Mouse (Mus musculus) stomach, postnatal 0 days (tissue): ENCODE results near the gene Sesn2. TPM values are rescaled to one million over a fixed set of nuclear protein-coding genes. Genes with fewer than 3 reads are reported as not detected.

Source experiments
- ATAC-seq: fragments of 200-750 bp; cut with Nextera tagmentation; 2 replicates; pipeline ENCODE4 v1.8.0; 2017; ENCODE audit not compliant: low FRiP score, low TSS enrichment
- DNase-seq: peaks from one replicate; pipeline ENCODE4 v3.0.0-alpha.2; 2016; ENCODE audit warnings: low spot score
- H3K27ac ChIP-seq: fragments of 300-500 bp; sonication (generic); replicated peaks from 2 replicates; pipeline ENCODE4 v1.5.1; 2014; ENCODE audit warnings: mild to moderate bottlenecking, control low read depth
- H3K27me3 ChIP-seq: fragments of 300-500 bp; sonication (generic); 2 replicates; pipeline ENCODE4 v1.6.1; 2014; ENCODE audit warnings: low read length; ENCODE audit not compliant: control insufficient read depth, insufficient read depth
- H3K36me3 ChIP-seq: fragments of 300-500 bp; sonication (generic); 2 replicates; pipeline ENCODE4 v1.6.1; 2014; ENCODE audit warnings: low read length, mixed read lengths; ENCODE audit not compliant: control insufficient read depth, insufficient read depth
- H3K4me1 ChIP-seq: fragments of 300-500 bp; sonication (generic); replicated peaks from 2 replicates; pipeline ENCODE4 v1.6.1; 2014; ENCODE audit warnings: antibody characterized with exemption; ENCODE audit not compliant: control insufficient read depth, insufficient read depth
- H3K4me2 ChIP-seq: fragments of 300-500 bp; sonication (generic); replicated peaks from 2 replicates; pipeline ENCODE4 v1.6.1; 2014; ENCODE audit warnings: low read depth, mild to moderate bottlenecking, control low read depth, moderate library complexity
- H3K4me3 ChIP-seq: fragments of 300-500 bp; sonication (generic); 2 replicates; pipeline ENCODE4 v1.5.1; 2014; ENCODE audit warnings: low read depth, low read length, control low read depth
- H3K9ac ChIP-seq: fragments of 300-500 bp; sonication (generic); 2 replicates; pipeline ENCODE4 v1.6.1; 2014; ENCODE audit warnings: mild to moderate bottlenecking, low read length, control low read depth, mixed read lengths
- H3K9me3 ChIP-seq: fragments of 300-500 bp; sonication (generic); 2 replicates; pipeline ENCODE4 v1.6.1; 2016; ENCODE audit warnings: low read length; ENCODE audit not compliant: control insufficient read depth
- CTCF ChIP-seq: IDR thresholded peaks from 2 replicates; pipeline ENCODE4 v1.5.1; 2016; ENCODE audit warnings: antibody characterized with exemption, low read depth, mild to moderate bottlenecking, moderate library complexity
- EP300 ChIP-seq: optimal IDR thresholded peaks from 2 replicates; pipeline ENCODE3; 2016; ENCODE audit warnings: antibody characterized with exemption
- WGBS: fragments of 180-500 bp; shearing (Covaris S2); extraction: QIAGEN DNeasy Blood & Tissue Kit; methylation state at CpG from one replicate; pipeline ENCODE4 v1.1.7; 2014; 5-methylcytosine and 5-hydroxymethylcytosine counted together
- polyA plus RNA-seq: library from polyadenylated mRNA; unstranded; fragments of >200 nt; fragmentation: Nextera tagmentation; extraction: Ambion mirVana; gene quantifications from 2 replicates; pipeline ENCODE4 v1.2.1, GENCODE M21; 2015

The Sesn2 gene
- polyA plus RNA-seq, 1 experiment from 2014 or later = 8.2 TPM

DNA sequence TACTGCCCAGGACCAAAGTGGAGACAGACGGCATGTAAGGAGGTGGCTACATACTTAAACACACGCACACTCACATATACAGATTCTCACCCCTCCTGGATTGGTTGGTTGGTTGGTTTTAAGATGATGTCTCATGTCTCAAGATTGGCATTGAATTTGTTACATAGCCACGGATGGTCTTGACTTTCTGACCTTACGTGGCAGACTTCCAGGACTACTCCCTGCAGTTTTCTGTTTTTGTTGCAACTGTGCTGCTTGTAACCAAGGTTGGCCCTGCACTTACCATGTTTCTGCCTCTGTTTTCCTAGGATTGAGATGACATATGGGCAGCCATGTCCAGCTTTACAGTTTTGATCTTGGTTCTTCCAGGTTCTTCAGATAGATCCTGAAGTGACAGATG, 31.1 kb upstream of the Sesn2 start:
- Histone ChIP-seq H3K36me3 (peaks cover 13% of the 10 kb centered on the region), H3K9ac (no peak overlapping the region), H3K27me3 (no peaks in the 10 kb centered on the region), H3K9me3 (no peaks in the 10 kb centered on the region), H3K4me2 (no peak overlapping the region), H3K27ac (no peak overlapping the region), H3K4me1 (peaks cover 5% of the 10 kb centered on the region), H3K4me3 (no peak overlapping the region)
- WGBS = 80% methylated on average over 4 of the region's 4 CpGs
- no peak for DNase-seq
- no peak for ATAC-seq
- TF ChIP-seq EP300 (no peak), CTCF (no peak)

DNA sequence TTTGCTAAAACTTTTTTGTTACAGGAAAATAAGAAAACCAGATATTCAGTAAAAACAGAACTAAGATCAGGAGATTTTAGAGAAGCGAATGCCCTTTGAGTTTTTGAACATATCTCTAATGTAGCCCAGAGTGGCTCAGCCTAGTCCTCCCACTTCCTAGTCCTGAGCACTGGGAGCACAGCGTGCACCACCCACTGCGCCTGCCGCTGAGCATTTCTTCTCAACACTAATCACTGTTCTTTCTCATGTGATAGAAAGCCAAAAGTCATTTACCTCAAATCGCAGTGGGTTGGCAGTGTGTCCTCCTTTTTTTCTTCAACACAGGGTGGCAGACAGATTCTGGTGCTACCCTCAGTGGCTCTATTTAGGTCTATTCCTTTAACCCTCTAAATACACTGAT, 29.2 kb upstream of the Sesn2 start:
- H3K27ac ChIP-seq = no peak overlapping the region
- no peak overlapping the region for H3K4me3 ChIP-seq
- 83% methylated on average over 5 of the region's 5 CpGs for WGBS
- peaks cover 9% of the 10 kb centered on the region for H3K36me3 ChIP-seq
- H3K27me3 ChIP-seq = no peaks in the 10 kb centered on the region
- DNase-seq = no peak
- H3K4me1 ChIP-seq = peaks cover 7% of the 10 kb centered on the region
- no peak for ATAC-seq
- no peaks in the 10 kb centered on the region for H3K9me3 ChIP-seq
- H3K4me2 ChIP-seq = no peak overlapping the region
- no peak overlapping the region for H3K9ac ChIP-seq
- no peak for TF ChIP-seq CTCF
- no peak for TF ChIP-seq EP300

GRCm38 (mm10) chr4:132535406-132536121, 25.3 kb upstream of the Sesn2 start, which contains the start of gene Dnajc8:
Dnajc8 (plus strand) TSS chr4:132535550.
- TF ChIP-seq CTCF (no peak), EP300 (no peak)
- peaks cover 7% of the 10 kb centered on the region for H3K4me1 ChIP-seq
- peak within 1 kb of the TSS; percentile 98 for H3K9ac ChIP-seq
- peak within 1 kb of the TSS; percentile 100 for H3K4me3 ChIP-seq
- peak within 1 kb of the TSS; percentile 74 for H3K4me2 ChIP-seq
- H3K9me3 ChIP-seq = no peaks in the 10 kb centered on the region
- peak within 1 kb of the TSS; percentile 91 for H3K27ac ChIP-seq
- no peaks in the 10 kb centered on the region for H3K27me3 ChIP-seq
- WGBS = under 1% methylated on average over 60 of the region's 60 CpGs
- DNase-seq (peak; percentile 94), ATAC-seq (peak; percentile 75)
- peaks cover 6% of the 10 kb centered on the region; the same call in 1 of the 2 replicates for H3K36me3 ChIP-seq

DNA sequence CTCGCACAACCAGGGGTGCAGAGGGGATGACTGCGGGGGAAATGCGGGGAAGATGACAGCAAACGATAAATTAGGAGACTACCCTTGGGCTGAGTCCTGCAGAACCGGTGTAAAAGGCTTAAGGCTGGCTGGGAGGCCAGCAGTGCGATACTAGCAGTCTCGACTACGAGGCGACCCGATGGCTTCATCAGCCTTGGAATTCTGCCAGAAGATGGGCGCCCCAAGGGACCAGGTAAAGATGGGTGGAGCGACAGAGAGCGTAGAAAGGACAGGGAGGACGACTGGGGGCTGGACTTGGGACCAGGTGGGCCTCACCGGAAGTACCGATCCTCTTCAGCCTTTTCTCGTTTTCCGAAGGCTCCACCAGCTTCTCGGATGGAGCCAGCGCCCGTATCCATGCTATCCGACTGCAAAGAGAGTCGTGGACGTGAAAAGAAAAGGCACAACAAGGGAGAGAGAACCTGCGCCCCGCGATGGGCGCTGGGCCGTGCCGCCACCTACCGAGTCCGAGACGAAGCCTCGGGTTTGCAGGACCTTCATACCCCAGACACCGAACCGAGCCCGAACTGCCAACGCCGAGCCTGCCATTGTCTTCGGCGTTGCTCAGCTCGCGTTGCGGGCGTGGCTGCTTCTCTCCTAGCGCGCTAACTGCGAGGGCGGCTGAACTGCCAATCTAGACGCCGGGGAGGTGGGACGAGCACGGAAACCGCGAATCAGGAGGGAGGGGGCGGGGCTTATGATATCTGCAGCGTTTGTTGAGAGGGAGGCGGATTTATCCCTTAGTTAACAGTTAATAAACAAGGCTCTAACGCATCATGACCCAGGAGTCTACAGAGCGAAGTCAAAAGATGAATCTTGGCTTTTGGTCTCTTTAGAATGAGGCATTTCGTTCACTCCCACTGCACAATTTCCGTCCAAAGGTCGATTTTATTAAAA, 22.9 kb upstream of the Sesn2 start, which contains the start of gene Atpif1:
Atpif1 (minus strand) TSS at position 679 of the 936 bp plus-strand sequence.
- Histone ChIP-seq H3K36me3 (peaks cover 5% of the 10 kb centered on the region; the same call in 1 of the 2 replicates), H3K27me3 (no peaks in the 10 kb centered on the region), H3K4me2 (peak within 1 kb of the TSS; percentile 84), H3K9me3 (no peaks in the 10 kb centered on the region), H3K4me3 (peak within 1 kb of the TSS; percentile 64), H3K9ac (peak within 1 kb of the TSS; percentile 88), H3K27ac (peak within 1 kb of the TSS; percentile 95), H3K4me1 (peaks cover 7% of the 10 kb centered on the region)
- under 1% methylated on average over 63 of the region's 63 CpGs for WGBS
- DNase-seq (peak; percentile 95), ATAC-seq (peak; percentile 87)
- TF ChIP-seq EP300 (no peak), CTCF (0 out of 2 replicates have a peak, but pooled peaks have one; percentile 25)

GRCm38 (mm10) chr4:132532496-132532895, 22.2 kb upstream of the Sesn2 start:
- peak; percentile 39 for DNase-seq
- Histone ChIP-seq H3K9ac (peak overlapping the region; percentile 88), H3K27me3 (no peaks in the 10 kb centered on the region), H3K4me3 (peak overlapping the region; percentile 64), H3K9me3 (no peaks in the 10 kb centered on the region), H3K4me1 (peaks cover 7% of the 10 kb centered on the region), H3K36me3 (peaks cover 5% of the 10 kb centered on the region; the same call in 1 of the 2 replicates), H3K4me2 (peak overlapping the region; percentile 84), H3K27ac (peak overlapping the region; percentile 95)
- peak; percentile 45 for ATAC-seq
- under 1% methylated on average over 5 of the region's 5 CpGs for WGBS
- no peak for TF ChIP-seq EP300
- no peak for TF ChIP-seq CTCF
